Mouse (Mus musculus) myocyte (in vitro differentiated cells): ENCODE measurements around the gene Rps6kc1. TPM values are rescaled to one million over a fixed set of nuclear protein-coding genes. Genes with fewer than 3 reads are reported as not detected.
"Not testable (repeated sequence)": the region's sequence is repeated elsewhere in the genome, so short reads cannot be mapped to it uniquely, and the experiment has no call there.

ENCODE experiments used
- H3K27me3 ChIP-seq: one replicate; pipeline ENCODE4 v1.6.1; 2011; ENCODE audit not compliant: control insufficient read depth, insufficient read depth, insufficient read length
- H3K36me3 ChIP-seq: one replicate; pipeline ENCODE4 v1.6.1; 2011; ENCODE audit not compliant: control insufficient read depth, insufficient read depth
- H3K4me2 ChIP-seq: one replicate; pipeline ENCODE4 v1.6.1; 2011; ENCODE audit warnings: low read depth, control low read depth
- H3K4me3 ChIP-seq: one replicate; pipeline ENCODE4 v1.5.1; 2011; ENCODE audit warnings: mild to moderate bottlenecking, control low read depth, moderate library complexity
- H3K79me2 ChIP-seq: one replicate; pipeline ENCODE4 v1.6.1; 2011; ENCODE audit not compliant: control insufficient read depth, insufficient read depth
- H3ac ChIP-seq: one replicate; pipeline ENCODE4 v1.6.1; 2011; ENCODE audit not compliant: control insufficient read depth, insufficient read length
- CEBPB ChIP-seq: IDR thresholded peaks from 2 replicates; pipeline ENCODE4 v1.6.1; 2011; ENCODE audit warnings: mild to moderate bottlenecking, moderate library complexity; ENCODE audit not compliant: poor library complexity, insufficient read depth, severe bottlenecking
- E2F4 ChIP-seq: IDR thresholded peaks from one replicate; pipeline ENCODE4 v1.6.1; 2011; ENCODE audit warnings: mild to moderate bottlenecking, control low read depth, moderate library complexity; ENCODE audit not compliant: insufficient read depth
- MAX ChIP-seq: IDR thresholded peaks from one replicate; pipeline ENCODE4 v1.6.1; 2011; ENCODE audit warnings: low read depth, mild to moderate bottlenecking, control low read depth
- MYOD1 ChIP-seq, 3 experiments: IDR thresholded peaks; one replicate each; pipeline ENCODE4 v1.6.1; 2011; ENCODE audit warnings: control low read depth in 2 of 3, low read depth in 2 of 3, mild to moderate bottlenecking in 2 of 3, moderate library complexity in 1 of 3; ENCODE audit not compliant: insufficient read length in 2 of 3, control insufficient read depth in 1 of 3
- MYOG ChIP-seq, 3 experiments: IDR thresholded peaks; one replicate each; pipeline ENCODE4 v1.6.1; 2011; ENCODE audit warnings: control low read depth in 2 of 3, low read depth in 2 of 3, mild to moderate bottlenecking in 2 of 3; ENCODE audit not compliant: insufficient read length in 2 of 3, control insufficient read depth in 1 of 3, insufficient read depth in 1 of 3
- POLR2A ChIP-seq: IDR thresholded peaks from one replicate; pipeline ENCODE4 v1.6.1; 2011; ENCODE audit warnings: low read depth, mild to moderate bottlenecking, control low read depth, moderate library complexity; ENCODE audit not compliant: insufficient read length
- POLR2AphosphoS2 ChIP-seq: IDR thresholded peaks from one replicate; pipeline ENCODE4 v1.6.1; 2011; ENCODE audit warnings: low read depth, control low read depth; ENCODE audit not compliant: insufficient read length
- REST ChIP-seq: IDR thresholded peaks from one replicate; pipeline ENCODE4 v1.6.1; 2011; ENCODE audit warnings: mild to moderate bottlenecking, control low read depth, moderate library complexity; ENCODE audit not compliant: insufficient read depth, insufficient read length
- SRF ChIP-seq: IDR thresholded peaks from one replicate; pipeline ENCODE4 v1.6.1; 2011; ENCODE audit warnings: low read depth; ENCODE audit not compliant: control insufficient read depth, insufficient read length
- TCF12 ChIP-seq: IDR thresholded peaks from one replicate; pipeline ENCODE4 v1.6.1; 2011; ENCODE audit warnings: mild to moderate bottlenecking, control low read depth; ENCODE audit not compliant: poor library complexity, insufficient read depth, severe bottlenecking
- TCF3 ChIP-seq: IDR thresholded peaks from one replicate; pipeline ENCODE4 v1.6.1; 2011; ENCODE audit warnings: low read depth, control low read depth; ENCODE audit not compliant: insufficient read length
- USF1 ChIP-seq: IDR thresholded peaks from one replicate; pipeline ENCODE4 v1.6.1; 2011; ENCODE audit warnings: low read depth, mild to moderate bottlenecking, control low read depth, moderate library complexity
- polyA plus RNA-seq: library from polyadenylated mRNA; unstranded; fragments of >200 nt; fragmentation: generic; extraction: Trizol; gene quantifications from one replicate; pipeline ENCODE4 v1.2.1, GENCODE M21; 2012; ENCODE audit warnings: missing spikeins

The Rps6kc1 gene
- polyA plus RNA-seq, 1 experiment, result 18.9 TPM

- peak overlapping the region; percentile 66 for H3K4me3 ChIP-seq
- peaks cover 4% of the 10 kb centered on the region for H3K36me3 ChIP-seq
- H3K27me3 ChIP-seq, result no peaks in the 10 kb centered on the region
- H3K4me2 ChIP-seq, result peak overlapping the region; percentile 94
- TF ChIP-seq MYOD1 (IDR thresholded peaks at IDR 0.05; ENCODE audit: control insufficient read depth in 1 of 3, insufficient read length in 2 of 3, low read depth in 2 of 3) (peak in 1 of 3 experiments; percentile 6), REST (no peak), POLR2A (peak; percentile 76), POLR2AphosphoS2 (peak; percentile 29), MAX (no peak), SRF (peak; percentile 90)
- H3K79me2 ChIP-seq, result peaks cover 9% of the 10 kb centered on the region
- H3ac ChIP-seq, result peak overlapping the region; percentile 91
Observed at GRCm38 (mm10) chr1:190928370-190929009, 16.9 kb upstream of the Rps6kc1 start.

GRCm38 (mm10) chr1:190927751-190928369 is 16.3 kb upstream of the Rps6kc1 start:
- Histone ChIP-seq H3K36me3 (peaks cover 4% of the 10 kb centered on the region), H3K4me2 (peak overlapping the region; percentile 94), H3K4me3 (peak overlapping the region; percentile 66), H3K27me3 (no peaks in the 10 kb centered on the region), H3ac (peak overlapping the region; percentile 91), H3K79me2 (peaks cover 9% of the 10 kb centered on the region)
- TF ChIP-seq USF1, result no peak
- no peak for TF ChIP-seq CEBPB
- TF ChIP-seq POLR2AphosphoS2, result no peak
- no peak for TF ChIP-seq MYOD1 (IDR thresholded peaks at IDR 0.05; ENCODE audit: control insufficient read depth in 1 of 3, insufficient read length in 2 of 3, low read depth in 2 of 3)
- no peak for TF ChIP-seq TCF12
- no peak for TF ChIP-seq POLR2A
- TF ChIP-seq TCF3, result no peak
- TF ChIP-seq MYOG (IDR thresholded peaks at IDR 0.05; ENCODE audit: control insufficient read depth in 1 of 3, insufficient read depth in 1 of 3, insufficient read length in 2 of 3, low read depth in 2 of 3), result no peak
- TF ChIP-seq MAX, result no peak
- no peak for TF ChIP-seq E2F4
- TF ChIP-seq SRF, result no peak
- no peak for TF ChIP-seq REST

GRCm38 (mm10) chr1:190927311-190927710 is 15.7 kb upstream of the Rps6kc1 start:
- Histone ChIP-seq H3K27me3 (no peaks in the 10 kb centered on the region), H3K79me2 (peaks cover 9% of the 10 kb centered on the region), H3K4me2 (peak overlapping the region; percentile 94), H3ac (no peak overlapping the region), H3K4me3 (peak overlapping the region; percentile 66), H3K36me3 (peaks cover 4% of the 10 kb centered on the region)
- no peak for TF ChIP-seq MYOG (IDR thresholded peaks at IDR 0.05; ENCODE audit: control insufficient read depth in 1 of 3, insufficient read depth in 1 of 3, insufficient read length in 2 of 3, low read depth in 2 of 3)
- TF ChIP-seq TCF3, result no peak

GRCm38 (mm10) chr1:190924812-190925211 is 13.2 kb upstream of the Rps6kc1 start, which contains the start of gene Angel2:
Gene Angel2 (plus strand): TSS chr1:190925112.
- not testable (repeated sequence) for H3K4me2 ChIP-seq, H3K36me3 ChIP-seq, H3K79me2 ChIP-seq, H3ac ChIP-seq, H3K4me3 ChIP-seq, H3K27me3 ChIP-seq

- H3K4me2 ChIP-seq, result no peak overlapping the region
- no peak overlapping the region for H3K4me3 ChIP-seq
- no peaks in the 10 kb centered on the region for H3K27me3 ChIP-seq
- no peaks in the 10 kb centered on the region for H3K36me3 ChIP-seq
- no peak for TF ChIP-seq POLR2AphosphoS2
- no peak for TF ChIP-seq MYOG (IDR thresholded peaks at IDR 0.05; ENCODE audit: control insufficient read depth in 1 of 3, insufficient read depth in 1 of 3, insufficient read length in 2 of 3, low read depth in 2 of 3)
- TF ChIP-seq E2F4, result no peak
- TF ChIP-seq TCF3, result no peak
- TF ChIP-seq REST, result no peak
- no peak for TF ChIP-seq CEBPB
- no peak for TF ChIP-seq USF1
- no peak for TF ChIP-seq SRF
- TF ChIP-seq TCF12, result no peak
- TF ChIP-seq MAX, result no peak
- no peak for TF ChIP-seq POLR2A
- no peak for TF ChIP-seq MYOD1 (IDR thresholded peaks at IDR 0.05; ENCODE audit: control insufficient read depth in 1 of 3, insufficient read length in 2 of 3, low read depth in 2 of 3)
- no peaks in the 10 kb centered on the region for H3K79me2 ChIP-seq
- no peak overlapping the region for H3ac ChIP-seq
Observed at GRCm38 (mm10) chr1:190919725-190920469, 8.3 kb upstream of the Rps6kc1 start.
